Mouse (Mus musculus): Measurements from ENCODE around the gene Kat2a. TPM values are rescaled to one million over a fixed set of nuclear protein-coding genes. Genes with fewer than 3 reads are reported as not detected.

Kat2a gene
- polyA plus RNA-seq, 1 experiment from 2014 or later = 41.6 TPM

DNA sequence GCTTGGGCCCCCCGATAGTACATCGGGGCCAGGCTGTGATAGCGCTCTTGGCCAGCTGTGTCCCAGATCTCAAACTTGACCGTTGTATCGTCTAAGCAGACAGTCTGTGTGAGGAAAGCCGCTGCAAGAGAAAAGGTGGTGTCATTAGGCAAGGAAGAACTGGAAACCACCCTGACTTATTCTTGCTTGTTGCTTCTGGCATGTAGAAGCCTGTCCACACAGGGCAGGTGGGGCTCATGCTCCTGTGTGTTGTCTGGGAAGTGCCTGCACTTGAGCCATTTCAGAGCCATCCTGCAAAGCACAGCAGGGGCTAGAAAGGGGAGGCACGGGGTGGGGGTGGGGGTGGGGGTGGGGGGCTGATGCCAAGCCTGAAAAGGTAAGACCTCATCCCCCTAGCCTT is 6.2 kb upstream of the Kat2a start:
- H3K27me3 ChIP-seq = no peaks in the 10 kb centered on the region
- H3K36me3 ChIP-seq (ENCODE audit: poor library complexity, severe bottlenecking) = peaks cover 48% of the 10 kb centered on the region
- no peak overlapping the region for H3K4me2 ChIP-seq
- H3K9ac ChIP-seq = no peak overlapping the region
- ATAC-seq = no peak
- no peak overlapping the region for H3K4me3 ChIP-seq
- no peaks in the 10 kb centered on the region for H3K9me3 ChIP-seq (replicated peaks)
- H3K27ac ChIP-seq = no peak overlapping the region
- WGBS = 92% methylated on average over 7 of the region's 7 CpGs
- peaks cover 34% of the 10 kb centered on the region for H3K4me1 ChIP-seq

DNA sequence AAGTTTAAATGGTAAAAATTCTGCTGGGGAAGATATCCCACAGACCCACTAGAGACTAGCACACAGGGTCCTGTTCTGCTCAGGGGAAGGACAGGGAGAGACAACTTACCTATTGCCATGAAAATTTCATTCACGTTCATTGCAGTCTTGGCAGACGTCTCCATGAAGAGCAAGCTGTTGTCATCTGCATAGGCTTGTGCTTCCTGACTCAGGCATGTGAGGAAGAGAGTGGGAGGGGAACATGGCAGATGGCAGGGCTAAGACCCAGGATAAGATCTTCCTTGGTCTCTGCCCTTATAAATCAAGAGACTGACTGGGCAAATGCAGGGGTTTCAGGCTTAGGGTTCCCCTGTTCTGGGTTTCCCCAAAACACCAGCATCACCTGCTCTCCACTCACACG is 4.4 kb upstream of the Kat2a start:
- no peak overlapping the region for H3K4me2 ChIP-seq
- no peak overlapping the region for H3K9ac ChIP-seq
- no peaks in the 10 kb centered on the region for H3K9me3 ChIP-seq (replicated peaks)
- no peaks in the 10 kb centered on the region for H3K27me3 ChIP-seq
- H3K27ac ChIP-seq = no peak overlapping the region
- ATAC-seq = no peak
- 78% methylated on average over 3 of the region's 3 CpGs for WGBS
- H3K4me3 ChIP-seq = no peak overlapping the region
- peaks cover 28% of the 10 kb centered on the region for H3K4me1 ChIP-seq
- H3K36me3 ChIP-seq (ENCODE audit: poor library complexity, severe bottlenecking) = peaks cover 48% of the 10 kb centered on the region

DNA sequence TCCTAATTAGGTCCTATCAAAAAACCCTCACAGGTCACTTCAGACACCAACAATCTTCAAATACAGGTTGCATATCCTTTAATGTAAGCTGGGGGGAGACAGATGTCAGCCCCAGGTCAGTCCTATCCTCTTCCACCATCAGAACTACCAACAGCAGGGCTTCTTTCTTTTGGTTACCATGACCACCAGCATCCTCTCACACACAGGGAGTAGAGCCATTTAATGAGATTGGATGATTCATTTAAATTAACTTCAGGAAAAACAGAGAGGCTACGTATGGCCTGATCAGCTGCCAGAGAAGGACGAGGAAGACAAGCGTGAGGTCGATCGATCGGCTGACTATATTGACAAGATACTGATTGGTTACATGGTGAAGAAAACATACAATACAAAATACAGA is 2.7 kb upstream of the Kat2a start:
- Histone ChIP-seq H3K4me1 (peaks cover 29% of the 10 kb centered on the region), H3K36me3 (ENCODE audit: poor library complexity, severe bottlenecking) (peaks cover 55% of the 10 kb centered on the region)
- ATAC-seq = no peak

DNA sequence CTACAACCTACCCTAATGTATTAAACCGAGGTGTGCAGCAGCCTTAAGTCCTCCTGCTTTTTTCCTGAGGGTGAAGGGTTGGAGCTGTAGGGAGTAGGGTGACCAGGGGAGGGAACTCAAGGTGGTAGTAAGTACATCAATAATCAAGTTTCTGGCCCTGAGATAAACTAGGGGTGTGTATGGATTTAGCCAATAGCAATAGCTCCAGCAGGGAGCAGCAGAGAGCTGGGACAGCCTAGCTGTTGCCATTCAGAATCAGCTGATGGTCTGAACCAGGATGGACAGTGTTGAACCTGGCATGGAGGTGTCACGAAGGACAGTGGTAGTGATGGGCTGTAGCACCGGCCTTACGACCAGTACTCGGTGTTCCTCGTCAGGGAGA is 2.3 kb upstream of the Kat2a start:
- Histone ChIP-seq H3K9ac (peak overlapping the region; percentile 52), H3K27me3 (no peaks in the 10 kb centered on the region), H3K4me3 (no peak overlapping the region), H3K4me1 (peaks cover 29% of the 10 kb centered on the region), H3K27ac (no peak overlapping the region), H3K9me3 (replicated peaks) (no peaks in the 10 kb centered on the region), H3K36me3 (ENCODE audit: poor library complexity, severe bottlenecking) (peaks cover 55% of the 10 kb centered on the region), H3K4me2 (no peak overlapping the region; the same call in 1 of the 2 replicates)
- no peak for ATAC-seq
- WGBS = 53% methylated on average over 6 of the region's 6 CpGs

More for the DNA sequence above, 2.7 kb upstream of the Kat2a start:
- H3K27ac ChIP-seq = no peak overlapping the region
- H3K4me3 ChIP-seq = no peak overlapping the region
- 78% methylated on average over 6 of the region's 6 CpGs for WGBS
- H3K9me3 ChIP-seq (replicated peaks) = no peaks in the 10 kb centered on the region
- H3K9ac ChIP-seq = no peak overlapping the region
- no peaks in the 10 kb centered on the region for H3K27me3 ChIP-seq
- no peak overlapping the region for H3K4me2 ChIP-seq

DNA sequence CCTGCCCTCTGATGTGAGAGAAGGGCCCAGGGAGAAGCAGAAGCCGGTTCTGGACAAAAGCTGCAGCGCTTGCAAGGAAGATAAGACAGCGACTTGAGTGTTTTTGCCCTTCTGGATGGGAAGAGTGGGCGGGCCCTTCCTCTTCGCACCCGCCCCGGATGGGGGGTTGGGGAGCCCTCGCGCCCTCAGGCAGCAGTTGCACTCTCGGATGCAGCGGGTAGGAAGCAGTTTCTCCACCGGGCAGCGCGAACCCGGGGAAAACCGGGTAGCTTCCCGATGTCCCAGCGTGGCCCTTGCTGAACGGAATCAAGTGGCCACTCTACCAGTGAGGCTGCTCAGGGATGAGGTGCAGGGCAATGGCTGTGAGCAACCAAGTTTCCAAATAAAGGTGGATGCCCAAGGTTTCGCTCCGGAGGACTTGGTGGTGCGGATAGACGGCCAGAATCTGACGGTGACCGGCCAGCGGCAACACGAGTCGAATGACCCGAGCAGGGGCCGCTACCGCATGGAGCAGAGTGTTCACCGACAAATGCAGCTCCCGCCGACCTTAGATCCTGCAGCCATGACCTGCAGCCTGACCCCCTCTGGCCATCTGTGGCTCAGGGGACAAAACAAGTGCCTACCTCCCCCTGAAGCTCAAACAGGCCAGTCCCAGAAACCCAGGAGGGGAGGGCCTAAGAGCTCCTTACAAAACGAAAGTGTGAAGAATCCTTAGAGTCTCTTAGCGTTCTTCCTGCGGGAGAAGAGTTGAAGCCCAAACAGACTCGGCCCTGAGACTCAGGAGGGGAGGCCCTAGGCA is 1.7 kb upstream of the Kat2a start, which contains the start of gene Hspb9:
Gene Hspb9, plus strand, starts transcription at position 116 of the 799 bp plus-strand sequence.
- H3K9ac ChIP-seq = peak within 1 kb of the TSS; percentile 52
- H3K4me2 ChIP-seq = peak within 1 kb of the TSS; percentile 44
- no peaks in the 10 kb centered on the region for H3K27me3 ChIP-seq
- peaks cover 55% of the 10 kb centered on the region for H3K36me3 ChIP-seq (ENCODE audit: poor library complexity, severe bottlenecking)
- peaks cover 29% of the 10 kb centered on the region for H3K4me1 ChIP-seq
- H3K4me3 ChIP-seq = peak within 1 kb of the TSS; percentile 9; the same call in 1 of the 2 replicates
- no peak for ATAC-seq
- 10% methylated on average over 38 of the region's 38 CpGs for WGBS
- H3K27ac ChIP-seq = no peak within 1 kb of the TSS
- no peaks in the 10 kb centered on the region for H3K9me3 ChIP-seq (replicated peaks)

DNA sequence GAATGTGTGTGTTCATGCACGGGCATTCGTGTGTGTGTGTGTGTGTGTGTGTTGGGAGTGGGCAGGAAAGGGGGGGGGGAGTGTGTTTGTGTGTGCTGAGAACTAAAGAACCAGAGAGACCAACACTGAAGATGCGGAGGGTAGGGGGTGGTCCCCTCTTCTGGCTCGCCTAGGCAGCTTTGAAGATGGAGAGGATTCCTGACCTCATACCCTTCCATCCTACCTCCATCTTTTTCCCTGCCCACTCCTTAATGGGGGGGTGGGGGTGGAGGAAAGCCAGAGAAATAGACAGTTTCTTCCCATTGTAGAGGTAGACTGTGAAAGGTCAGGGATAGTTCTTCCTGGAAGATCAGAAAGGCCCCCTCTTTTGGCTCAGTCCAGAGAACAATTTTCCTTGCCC is 909 bp upstream of the Kat2a start:
- peak overlapping the region; percentile 52; the same call in 1 of the 2 replicates for H3K9ac ChIP-seq
- ATAC-seq = no peak
- no peak overlapping the region for H3K27ac ChIP-seq
- H3K4me2 ChIP-seq = peak overlapping the region; percentile 44; the same call in 1 of the 2 replicates
- WGBS = 49% methylated on average over 4 of the region's 4 CpGs
- peaks cover 55% of the 10 kb centered on the region for H3K36me3 ChIP-seq (ENCODE audit: poor library complexity, severe bottlenecking)
- H3K4me3 ChIP-seq = no peak overlapping the region
- H3K27me3 ChIP-seq = no peaks in the 10 kb centered on the region
- no peaks in the 10 kb centered on the region for H3K9me3 ChIP-seq (replicated peaks)
- peaks cover 29% of the 10 kb centered on the region for H3K4me1 ChIP-seq

DNA sequence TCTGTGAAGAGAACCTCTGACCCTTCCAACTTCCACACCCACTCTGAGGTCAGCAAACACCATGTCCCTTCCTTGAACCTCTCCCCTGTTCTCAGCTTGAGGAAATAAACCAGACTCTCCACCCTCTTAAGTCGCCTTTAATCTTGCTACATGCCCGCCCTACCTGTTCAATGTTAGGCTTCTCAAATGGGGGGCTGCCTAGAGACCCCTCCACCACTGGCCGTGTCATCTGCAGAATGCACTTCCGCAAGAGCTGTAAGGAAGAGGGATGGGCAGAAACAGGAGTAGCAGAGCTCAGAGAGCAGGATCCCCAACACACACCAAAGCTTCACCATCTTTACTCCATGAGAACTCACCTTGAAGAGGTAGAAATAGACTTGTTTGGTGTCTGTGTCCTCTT is 1.3 kb downstream of the Kat2a start:
- Histone ChIP-seq H3K4me2 (no peak overlapping the region), H3K27me3 (no peaks in the 10 kb centered on the region), H3K36me3 (ENCODE audit: poor library complexity, severe bottlenecking) (peaks cover 57% of the 10 kb centered on the region), H3K9me3 (replicated peaks) (no peaks in the 10 kb centered on the region), H3K4me3 (peak overlapping the region; percentile 96; the same call in 1 of the 2 replicates), H3K9ac (peak overlapping the region; percentile 92; the same call in 1 of the 2 replicates), H3K4me1 (peaks cover 29% of the 10 kb centered on the region), H3K27ac (no peak overlapping the region)
- ATAC-seq = no peak
- WGBS = 90% methylated on average over 4 of the region's 4 CpGs

DNA sequence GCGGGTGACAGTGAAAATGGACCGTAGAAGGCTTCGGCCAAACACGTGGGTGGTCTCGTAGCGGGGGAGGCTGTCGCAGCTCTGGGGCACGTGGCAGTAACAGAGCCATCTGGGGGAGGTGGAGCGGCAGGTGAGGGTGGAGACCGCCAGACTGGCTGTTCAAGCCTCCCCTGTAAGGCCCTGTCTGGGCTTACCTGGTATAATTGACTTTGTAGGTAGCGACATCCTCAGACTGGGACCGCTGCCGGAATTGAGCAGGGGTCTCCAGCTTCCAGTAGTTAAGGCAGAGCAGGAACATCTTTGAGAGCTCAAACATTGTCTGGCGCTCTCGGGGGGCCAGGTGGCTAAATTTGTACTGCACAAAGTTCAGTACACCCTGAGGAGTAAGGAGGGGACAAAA is 1.7 kb downstream of the Kat2a start:
- WGBS = 93% methylated on average over 15 of the region's 15 CpGs
- Histone ChIP-seq H3K27ac (no peak overlapping the region), H3K9me3 (replicated peaks) (no peaks in the 10 kb centered on the region), H3K36me3 (ENCODE audit: poor library complexity, severe bottlenecking) (peaks cover 57% of the 10 kb centered on the region), H3K9ac (no peak overlapping the region), H3K27me3 (no peaks in the 10 kb centered on the region), H3K4me2 (no peak overlapping the region), H3K4me3 (no peak overlapping the region), H3K4me1 (peaks cover 29% of the 10 kb centered on the region)
- no peak for ATAC-seq

DNA sequence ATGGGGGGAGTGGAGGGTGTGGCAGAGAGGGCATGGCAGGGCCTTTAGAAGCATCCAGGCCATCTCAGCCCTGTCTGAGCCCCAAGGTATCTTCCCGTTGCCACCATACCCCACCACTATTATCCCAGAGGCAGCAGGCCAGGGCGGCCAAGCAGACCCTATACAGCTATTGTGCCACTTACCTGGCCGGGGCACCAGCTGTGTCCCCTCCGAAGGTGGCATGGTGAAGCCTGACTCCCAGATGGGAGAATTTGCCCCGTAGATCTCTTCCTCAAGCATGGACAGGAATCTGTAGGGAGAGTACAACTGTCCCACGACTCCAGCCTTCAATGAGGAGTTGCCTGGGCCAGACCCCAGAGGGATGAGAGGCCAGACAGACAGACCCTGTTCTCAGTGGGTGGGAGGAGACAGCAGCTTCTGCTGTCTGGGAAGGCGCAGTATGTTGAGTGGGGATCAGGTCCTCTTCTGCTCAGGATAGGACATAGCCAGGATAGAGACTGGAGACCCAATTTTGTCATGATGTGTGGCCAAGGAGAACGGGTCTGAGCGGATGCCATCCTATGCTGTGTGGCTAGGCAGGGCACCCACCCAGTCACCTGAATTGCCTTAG is 3.0 kb downstream of the Kat2a start:
- H3K27me3 ChIP-seq = no peaks in the 10 kb centered on the region
- H3K4me3 ChIP-seq = no peak overlapping the region
- H3K4me2 ChIP-seq = no peak overlapping the region
- ATAC-seq = no peak
- peaks cover 22% of the 10 kb centered on the region for H3K4me1 ChIP-seq
- 89% methylated on average over 9 of the region's 9 CpGs for WGBS
- H3K9me3 ChIP-seq (replicated peaks) = no peaks in the 10 kb centered on the region
- H3K27ac ChIP-seq = no peak overlapping the region
- H3K36me3 ChIP-seq (ENCODE audit: poor library complexity, severe bottlenecking) = peaks cover 64% of the 10 kb centered on the region
- H3K9ac ChIP-seq = no peak overlapping the region

DNA sequence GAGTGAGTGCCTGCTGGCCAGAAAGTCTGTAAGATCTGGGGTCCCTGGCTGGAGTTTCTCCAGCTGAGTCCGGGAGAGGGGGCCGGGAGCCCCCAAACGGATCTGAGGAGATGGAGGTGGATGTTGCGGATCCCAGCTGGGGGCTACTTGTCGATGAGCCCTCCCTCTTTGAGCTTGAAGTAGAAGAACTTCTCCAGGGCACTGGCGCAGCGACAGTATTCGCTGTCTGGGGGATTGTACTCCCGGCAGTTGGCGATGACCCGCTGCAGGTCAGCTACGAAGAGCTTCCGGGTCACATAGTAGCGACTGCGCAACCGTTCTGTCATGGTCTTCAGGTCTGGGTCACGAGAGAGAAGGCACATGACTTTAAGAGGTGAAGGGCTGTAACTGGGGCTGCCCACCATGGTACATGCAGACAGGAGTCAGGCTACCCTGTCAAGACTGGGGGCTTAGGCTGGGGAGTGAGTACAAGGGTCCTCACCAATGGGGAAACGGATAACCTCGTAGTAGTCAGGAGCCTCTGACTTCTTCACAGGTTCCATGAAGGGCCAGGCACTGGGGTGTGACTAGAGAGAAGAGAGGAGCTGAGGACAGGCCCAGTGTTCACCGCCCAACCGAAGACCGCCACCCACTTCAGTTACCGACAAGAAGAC is 7.0 kb downstream of the Kat2a start:
- Histone ChIP-seq H3K4me2 (no peak overlapping the region), H3K9me3 (replicated peaks) (no peaks in the 10 kb centered on the region), H3K36me3 (ENCODE audit: poor library complexity, severe bottlenecking) (peaks cover 60% of the 10 kb centered on the region), H3K4me3 (no peak overlapping the region), H3K9ac (no peak overlapping the region), H3K27ac (no peak overlapping the region), H3K4me1 (peaks cover 7% of the 10 kb centered on the region; the same call in 1 of the 2 replicates), H3K27me3 (0 out of 2 replicates have a peak, but pooled peaks cover 4% of the 10 kb centered on the region)
- 93% methylated on average over 23 of the region's 23 CpGs for whole genome bisulfite sequencing
- no peak for ATAC-seq

DNA sequence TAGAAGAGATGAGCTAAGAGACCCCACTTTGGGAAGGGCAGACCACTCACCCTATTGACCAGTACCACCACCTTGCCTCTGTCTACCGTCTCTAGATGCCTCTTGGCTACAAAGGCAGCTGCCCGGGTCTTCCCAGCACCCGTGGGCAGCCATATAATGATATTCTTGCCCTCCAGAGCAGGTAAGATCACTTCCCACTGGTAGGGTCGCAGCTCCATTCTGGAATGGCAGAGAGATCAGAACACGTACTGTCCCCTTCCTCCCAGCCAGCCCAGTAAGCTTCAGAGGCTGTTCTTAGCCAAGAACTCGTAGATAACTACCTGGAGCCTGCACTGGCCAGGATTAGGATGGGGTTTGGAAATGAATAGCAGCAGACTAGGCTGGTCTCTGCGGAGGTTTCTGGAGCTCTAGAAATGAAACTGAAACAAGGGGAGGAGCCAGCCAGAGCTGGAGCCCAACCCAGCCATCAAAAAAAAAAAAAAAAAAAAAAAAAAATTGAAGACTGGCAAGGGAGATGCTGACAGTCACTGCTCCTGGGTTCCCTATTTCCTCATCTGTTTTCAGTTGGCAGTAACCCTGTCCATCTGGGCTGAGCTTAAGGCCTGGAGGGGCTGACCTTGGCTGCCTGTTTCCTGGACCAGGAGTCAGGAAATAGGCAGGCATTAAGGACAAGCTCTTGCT is 8.3 kb downstream of the Kat2a start, which contains the start of gene Dhx58:
Gene Dhx58, minus strand, starts transcription at position 421 of the 681 bp plus-strand sequence.
- no peak within 1 kb of the TSS for H3K27ac ChIP-seq
- 0 out of 2 replicates have a peak, but pooled peaks cover 4% of the 10 kb centered on the region for H3K27me3 ChIP-seq
- 61% methylated on average over 7 of the region's 7 CpGs for WGBS
- no peak within 1 kb of the TSS for H3K4me2 ChIP-seq
- H3K4me3 ChIP-seq = no peak within 1 kb of the TSS
- no peak within 1 kb of the TSS for H3K9ac ChIP-seq
- H3K36me3 ChIP-seq (ENCODE audit: poor library complexity, severe bottlenecking) = peaks cover 48% of the 10 kb centered on the region
- no peaks in the 10 kb centered on the region for H3K9me3 ChIP-seq (replicated peaks)
- no peak for ATAC-seq
- H3K4me1 ChIP-seq = peaks cover 7% of the 10 kb centered on the region; the same call in 1 of the 2 replicates

All from forebrain, embryonic 13.5 days (tissue).